Mouse (Mus musculus) liver, adult 2 months (tissue): Measurements from ENCODE around the gene Myom1.

Experiments
- CTCF ChIP-seq: fragments of 200-500 bp; IDR thresholded peaks from 2 replicates; pipeline ENCODE4 v1.5.1; 2011; ENCODE audit warnings: low read depth, low read length, control low read depth
- POLR2A ChIP-seq: fragments of 200-500 bp; IDR thresholded peaks from 2 replicates; pipeline ENCODE4 v1.6.1; 2011; ENCODE audit warnings: low read length, control low read depth; ENCODE audit not compliant: insufficient read depth; ENCODE audit errors: extremely low read depth

DNA sequence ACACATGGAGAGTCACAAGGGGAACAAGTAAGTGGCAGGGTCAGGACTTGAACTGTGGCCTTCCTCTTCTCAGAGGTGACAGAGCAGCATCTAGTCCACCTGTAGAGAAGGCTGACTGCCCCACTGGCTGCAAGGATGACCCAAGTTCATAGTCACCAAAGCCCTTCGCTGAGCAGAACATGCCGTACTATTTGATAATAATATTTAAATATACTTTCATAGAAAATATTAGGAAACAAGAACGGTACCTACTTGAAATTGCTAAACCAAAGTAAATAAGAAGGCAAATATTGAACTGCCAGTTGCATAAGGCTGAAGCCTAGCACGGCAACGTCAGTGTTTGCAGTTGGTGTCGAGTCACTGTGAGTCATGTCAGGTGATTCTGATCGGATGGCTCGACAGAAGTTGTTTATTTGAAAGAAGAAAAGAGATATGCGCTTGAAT is 86.6 kb downstream of the Myom1 start:
- no peak for TF ChIP-seq POLR2A
- TF ChIP-seq CTCF, result no peak
